Mouse (Mus musculus) testis, adult 2 months (tissue): ENCODE results near the gene Chrdl1.

Experiments used
- CTCF ChIP-seq: fragments of 200-500 bp; IDR thresholded peaks from 2 replicates; pipeline ENCODE4 v1.5.1; 2012; ENCODE audit warnings: low read depth, mild to moderate bottlenecking, inconsistent platforms, low read length, moderate library complexity; ENCODE audit not compliant: control insufficient read depth, insufficient read depth, insufficient replicate concordance
- POLR2A ChIP-seq: fragments of 200-500 bp; IDR thresholded peaks from 2 replicates; pipeline ENCODE4 v1.6.1; 2012; ENCODE audit warnings: low read depth, mild to moderate bottlenecking, inconsistent platforms, low read length, moderate library complexity; ENCODE audit not compliant: control insufficient read depth

DNA sequence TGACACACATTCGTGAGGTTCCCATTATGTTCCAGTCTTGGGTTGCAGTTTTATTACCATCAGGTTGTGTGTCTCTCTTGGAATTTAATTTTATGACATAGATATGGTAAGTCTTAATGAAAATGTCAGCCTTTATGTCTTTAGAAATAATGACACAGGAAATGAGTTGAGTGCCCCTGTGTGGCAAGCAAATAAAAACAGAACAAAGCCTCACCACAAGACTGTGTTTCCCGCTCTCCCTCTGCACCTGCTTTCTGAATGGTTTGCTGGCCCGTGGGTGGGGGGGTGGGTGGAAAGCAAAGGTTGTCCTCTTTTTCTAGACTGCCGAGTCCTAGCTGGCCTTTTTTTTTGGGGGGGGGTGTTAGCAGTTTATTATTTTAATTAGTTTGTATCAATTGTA is 48.6 kb upstream of the Chrdl1 start:
- TF ChIP-seq POLR2A (no peak), CTCF (no peak)
